Mouse (Mus musculus) hindbrain, embryonic 16.5 days (tissue): ENCODE data around the gene Rdh7. TPM values are rescaled to one million over a fixed set of nuclear protein-coding genes. Genes with fewer than 3 reads are reported as not detected.
A peak's percentile ranks its signal among the peaks of the same experiment; 100 is the strongest.
"Not testable (repeated sequence)": the region's sequence is repeated elsewhere in the genome, so short reads cannot be mapped to it uniquely, and the experiment has no call there.

Experiments used
- ATAC-seq: fragments of 200-750 bp; cut with Nextera tagmentation; 2 replicates; pipeline ENCODE4 v1.8.0; 2017; ENCODE audit warnings: moderate TSS enrichment, moderate library complexity
- H3K27ac ChIP-seq: fragments of 300-500 bp; sonication (generic); 2 replicates; pipeline ENCODE4 v1.5.1; 2014; ENCODE audit warnings: low read depth, mild to moderate bottlenecking, control low read depth, low read length, moderate library complexity
- H3K27me3 ChIP-seq: fragments of 300-500 bp; sonication (generic); replicated peaks from 2 replicates; pipeline ENCODE4 v1.6.1; 2014; ENCODE audit warnings: low read length; ENCODE audit not compliant: control insufficient read depth, insufficient read depth
- H3K36me3 ChIP-seq: fragments of 300-500 bp; sonication (generic); 2 replicates; pipeline ENCODE4 v1.6.1; 2014; ENCODE audit warnings: mild to moderate bottlenecking, low read length, moderate library complexity, mixed read lengths; ENCODE audit not compliant: control insufficient read depth, insufficient read depth
- H3K4me1 ChIP-seq: fragments of 300-500 bp; sonication (generic); 2 replicates; pipeline ENCODE4 v1.6.1; 2014; ENCODE audit warnings: low read depth, low read length; ENCODE audit not compliant: control insufficient read depth, insufficient read depth
- H3K4me2 ChIP-seq: fragments of 300-500 bp; sonication (generic); 2 replicates; pipeline ENCODE4 v1.6.1; 2014; ENCODE audit warnings: mild to moderate bottlenecking, low read length, control low read depth, moderate library complexity
- H3K4me3 ChIP-seq: fragments of 300-500 bp; sonication (generic); 2 replicates; pipeline ENCODE4 v1.5.1; 2014; ENCODE audit warnings: mild to moderate bottlenecking, low read length, control low read depth, moderate library complexity
- H3K9ac ChIP-seq: fragments of 300-500 bp; sonication (generic); 2 replicates; pipeline ENCODE4 v1.6.1; 2014; ENCODE audit warnings: low read depth, mild to moderate bottlenecking, control low read depth, low read length, moderate library complexity
- H3K9me3 ChIP-seq: fragments of 300-500 bp; sonication (generic); 2 replicates; pipeline ENCODE4 v1.6.1; 2014; ENCODE audit warnings: mild to moderate bottlenecking, low read length, moderate library complexity; ENCODE audit not compliant: control insufficient read depth
- WGBS: fragments of 180-500 bp; shearing (Covaris S2); extraction: QIAGEN DNeasy Blood & Tissue Kit; methylation state at CpG from one replicate; pipeline ENCODE4 v1.1.7; 2014; 5-methylcytosine and 5-hydroxymethylcytosine counted together
- polyA plus RNA-seq: library from polyadenylated mRNA; unstranded; fragments of >200 nt; fragmentation: Nextera tagmentation; extraction: Ambion mirVana; gene quantifications from 2 replicates; pipeline ENCODE4 v1.2.1, GENCODE M21; 2015

Rdh7 gene
- polyA plus RNA-seq, 1 experiment from 2014 or later, result not detected

DNA sequence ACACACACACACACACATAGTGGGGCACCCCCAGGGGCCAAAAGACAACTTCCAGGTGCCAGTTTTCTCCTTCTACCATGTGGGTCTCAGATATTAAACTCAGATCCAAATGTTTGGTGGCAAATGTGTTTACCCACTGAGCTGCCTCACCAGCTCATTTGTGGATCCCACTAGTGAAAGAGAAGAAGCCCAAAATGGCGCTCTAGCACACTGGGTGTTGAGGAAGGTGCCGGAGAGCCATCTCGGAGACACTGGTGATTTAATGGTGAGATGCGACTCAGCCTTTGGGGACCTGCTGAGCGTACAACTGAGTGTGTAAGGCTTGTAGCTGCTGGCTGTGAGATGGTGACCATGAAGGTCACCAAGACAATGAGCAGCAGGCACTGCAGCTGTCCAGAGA, 29.0 kb upstream of the Rdh7 start:
- H3K4me1 ChIP-seq, result no peaks in the 10 kb centered on the region
- H3K4me2 ChIP-seq, result no peak overlapping the region
- ATAC-seq, result no peak
- no peak overlapping the region for H3K9ac ChIP-seq
- no peaks in the 10 kb centered on the region for H3K27me3 ChIP-seq
- no peak overlapping the region for H3K4me3 ChIP-seq
- WGBS, result 91% methylated on average over 5 of the region's 5 CpGs
- no peaks in the 10 kb centered on the region for H3K36me3 ChIP-seq
- H3K27ac ChIP-seq, result no peak overlapping the region
- H3K9me3 ChIP-seq, result no peaks in the 10 kb centered on the region

DNA sequence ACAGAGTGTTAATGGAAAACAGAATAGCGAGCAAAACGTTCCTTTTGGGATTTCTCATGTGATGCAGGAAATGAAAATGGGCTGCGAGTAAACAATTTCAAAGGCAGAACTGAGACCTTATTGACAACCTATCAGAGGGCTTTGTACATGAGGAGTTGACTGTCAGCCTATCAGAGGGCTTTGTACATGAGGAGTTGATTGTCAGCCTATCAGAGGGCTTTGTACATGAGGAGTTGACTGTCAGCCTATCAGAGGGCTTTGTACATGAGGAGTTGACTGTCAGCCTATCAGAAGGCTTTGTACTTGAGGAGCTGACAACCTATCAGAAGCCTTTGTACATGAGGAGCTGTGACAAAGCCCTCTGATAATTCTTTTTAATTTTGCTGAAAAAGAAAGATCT, 28.6 kb upstream of the Rdh7 start:
- not testable (repeated sequence) for H3K27me3 ChIP-seq, H3K4me3 ChIP-seq, H3K9ac ChIP-seq, ATAC-seq, H3K27ac ChIP-seq, H3K36me3 ChIP-seq, H3K4me2 ChIP-seq, H3K4me1 ChIP-seq, H3K9me3 ChIP-seq
- WGBS, result 81% methylated on average over 3 of the region's 3 CpGs

DNA sequence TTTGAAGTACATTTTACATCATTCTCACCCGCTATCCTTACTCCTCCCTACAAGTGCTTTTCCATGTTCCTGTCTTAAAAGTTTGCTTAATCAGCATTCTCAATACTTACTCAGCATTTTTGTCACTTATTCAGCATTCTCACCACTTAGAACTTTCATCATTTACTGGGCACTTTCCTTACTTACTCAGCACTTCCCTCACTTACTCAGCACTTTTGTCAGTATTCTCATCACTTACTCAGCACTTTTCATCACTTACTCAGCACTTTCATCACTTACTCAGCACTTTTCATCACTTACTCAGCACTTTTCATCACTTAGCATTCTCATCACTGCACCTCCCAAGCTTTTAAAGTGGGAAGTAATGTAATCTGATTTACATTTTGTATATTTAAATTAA, 27.0 kb upstream of the Rdh7 start:
- 87% methylated on average over 1 of the region's 1 CpGs for WGBS
- Histone ChIP-seq H3K27ac (no peak overlapping the region), H3K27me3 (no peaks in the 10 kb centered on the region), H3K9me3 (no peaks in the 10 kb centered on the region), H3K4me3 (no peak overlapping the region), H3K4me1 (no peaks in the 10 kb centered on the region), H3K36me3 (no peaks in the 10 kb centered on the region), H3K9ac (no peak overlapping the region), H3K4me2 (no peak overlapping the region)
- no peak for ATAC-seq

DNA sequence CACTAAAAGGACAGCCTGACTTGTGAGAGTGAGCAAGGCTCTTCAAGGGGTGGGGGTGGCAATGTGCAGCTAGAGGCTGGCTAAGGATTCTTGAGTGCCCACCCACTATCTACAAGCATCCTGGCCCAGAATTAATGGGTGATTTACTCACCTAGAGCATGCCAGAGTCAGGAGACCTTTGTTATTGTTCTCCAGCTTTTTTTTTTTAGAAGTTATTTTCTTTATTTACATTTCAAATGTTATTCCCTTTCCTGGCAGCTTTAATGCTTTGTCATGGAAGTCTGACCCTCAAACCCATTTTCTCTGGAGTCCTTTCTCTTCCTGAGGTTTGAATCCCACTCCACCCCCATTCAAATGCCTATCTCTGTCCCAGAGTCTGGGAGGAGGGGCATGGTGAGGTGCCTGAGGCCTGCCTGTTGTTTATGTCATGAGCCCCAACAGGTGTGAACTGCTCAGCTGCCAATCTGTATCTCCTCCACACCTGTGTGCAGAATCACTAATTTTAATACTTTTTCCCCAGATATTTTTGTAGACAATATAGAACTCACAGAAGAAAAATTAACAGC, 18.9 kb upstream of the Rdh7 start:
- ATAC-seq, result no peak
- Histone ChIP-seq H3K4me1 (no peaks in the 10 kb centered on the region; the same call in 1 of the 2 replicates), H3K27me3 (no peaks in the 10 kb centered on the region), H3K9ac (no peak overlapping the region), H3K9me3 (no peaks in the 10 kb centered on the region), H3K4me3 (no peak overlapping the region), H3K36me3 (no peaks in the 10 kb centered on the region), H3K4me2 (no peak overlapping the region), H3K27ac (no peak overlapping the region)

DNA sequence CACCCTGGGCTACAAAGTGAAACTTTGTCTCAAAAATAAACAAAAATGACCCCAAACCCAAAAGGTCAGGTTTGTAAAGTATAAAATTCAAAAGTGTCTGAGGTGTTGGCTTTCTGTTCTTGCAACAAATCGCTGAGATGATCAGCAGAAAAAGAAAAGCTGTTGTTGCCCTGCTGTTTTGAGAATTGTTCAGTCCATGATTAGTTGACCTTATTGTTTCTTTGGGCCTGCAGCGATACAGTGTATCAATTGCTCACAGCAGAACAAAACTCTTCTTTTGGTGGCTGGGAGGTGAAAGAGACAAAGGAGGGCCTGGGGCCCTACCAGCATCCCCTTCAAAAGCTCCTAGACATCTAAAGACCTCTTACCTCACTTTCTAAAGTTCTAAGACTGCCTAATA, 17.5 kb upstream of the Rdh7 start:
- Histone ChIP-seq H3K9ac (no peak overlapping the region), H3K4me2 (no peak overlapping the region), H3K27ac (no peak overlapping the region), H3K36me3 (no peaks in the 10 kb centered on the region), H3K27me3 (no peaks in the 10 kb centered on the region), H3K9me3 (no peaks in the 10 kb centered on the region), H3K4me3 (no peak overlapping the region), H3K4me1 (no peaks in the 10 kb centered on the region; the same call in 1 of the 2 replicates)
- WGBS, result 51% methylated on average over 2 of the region's 2 CpGs
- ATAC-seq, result no peak

DNA sequence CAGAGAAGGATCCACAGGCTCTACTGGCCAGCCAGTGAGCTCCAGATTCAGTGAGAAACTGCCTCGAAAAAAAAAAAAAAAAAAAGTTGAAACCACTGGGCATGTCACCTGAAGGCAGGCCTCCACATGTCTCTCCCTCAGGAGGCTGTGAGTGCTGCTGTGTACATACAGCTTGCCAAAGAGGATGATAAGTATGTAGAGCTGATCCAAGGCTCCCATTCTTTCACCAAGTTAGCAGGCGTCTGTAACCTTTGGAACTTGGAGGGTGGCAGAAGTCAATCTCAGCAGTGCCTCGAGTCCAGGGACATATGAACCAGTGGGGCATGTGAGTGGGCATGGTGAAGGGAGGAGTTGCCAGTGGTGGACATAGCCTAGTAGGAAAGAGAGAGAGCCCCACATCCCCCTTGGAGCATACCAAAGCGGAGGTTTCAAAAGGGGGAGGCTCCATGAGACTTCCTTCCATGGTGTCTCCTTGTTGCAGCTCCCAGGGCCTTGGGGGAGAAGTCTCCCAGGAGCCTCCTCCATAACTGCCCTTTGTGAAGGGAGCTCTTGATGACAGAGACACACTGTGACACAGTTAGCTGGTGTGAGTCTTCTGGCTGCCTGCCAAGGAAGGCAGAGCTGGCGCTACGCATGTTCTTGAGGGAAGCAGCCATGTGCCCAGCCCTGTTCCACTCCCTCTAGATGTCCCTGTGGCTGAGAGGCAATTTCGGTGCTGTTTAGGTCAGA, 16.3 kb upstream of the Rdh7 start:
- Histone ChIP-seq H3K4me2 (no peak overlapping the region), H3K9ac (no peak overlapping the region), H3K27me3 (no peaks in the 10 kb centered on the region), H3K4me3 (no peak overlapping the region), H3K9me3 (no peaks in the 10 kb centered on the region), H3K36me3 (no peaks in the 10 kb centered on the region), H3K27ac (no peak overlapping the region), H3K4me1 (no peaks in the 10 kb centered on the region; the same call in 1 of the 2 replicates)
- 0 out of 2 replicates have a peak, but pooled peaks have one; percentile 6 for ATAC-seq
- WGBS, result 64% methylated on average over 7 of the region's 7 CpGs

DNA sequence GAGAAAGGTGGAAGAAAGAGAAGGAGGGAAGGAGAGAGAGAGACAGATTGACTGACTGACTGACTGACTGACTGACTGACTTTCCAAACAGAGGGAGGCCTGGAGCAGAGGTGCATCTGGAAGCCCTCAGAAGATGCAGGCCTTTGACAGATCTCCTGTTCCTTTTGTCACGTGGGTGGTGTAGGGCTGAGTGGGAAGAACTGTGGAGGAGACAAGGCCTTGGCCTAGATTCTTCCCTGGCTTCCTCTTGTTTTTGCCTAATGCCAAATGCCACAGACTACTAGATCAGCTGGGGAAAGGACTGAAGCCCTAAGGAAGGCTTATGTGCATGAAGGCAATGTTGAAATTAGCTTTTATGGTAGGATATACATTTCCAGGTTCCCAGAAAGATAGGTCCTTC, 14.5 kb upstream of the Rdh7 start:
- Histone ChIP-seq H3K27me3 (no peaks in the 10 kb centered on the region), H3K36me3 (no peaks in the 10 kb centered on the region), H3K9ac (no peak overlapping the region), H3K4me1 (no peaks in the 10 kb centered on the region; the same call in 1 of the 2 replicates), H3K27ac (no peak overlapping the region), H3K4me2 (no peak overlapping the region), H3K9me3 (no peaks in the 10 kb centered on the region), H3K4me3 (no peak overlapping the region)
- ATAC-seq, result no peak
- WGBS, result 62% methylated on average over 1 of the region's 1 CpGs

DNA sequence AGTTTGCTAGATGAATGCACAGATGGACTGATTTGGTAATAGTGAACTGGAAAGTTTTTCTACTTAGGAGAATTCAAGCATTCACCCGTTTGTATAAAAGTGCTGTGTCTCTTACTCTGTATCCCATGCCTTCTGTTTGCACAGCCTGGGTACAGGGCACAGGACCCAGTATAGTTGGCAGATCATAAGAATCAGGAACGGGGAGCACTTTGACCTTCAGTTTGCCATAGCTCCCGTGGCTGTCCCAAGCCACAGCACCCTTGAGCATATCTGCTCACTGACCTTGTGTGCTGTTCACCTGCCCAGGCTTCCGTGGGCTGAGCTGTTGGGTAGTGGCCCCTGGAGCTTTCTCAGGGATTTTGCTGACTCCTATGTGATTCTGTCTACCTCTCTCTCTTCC, 13.1 kb upstream of the Rdh7 start:
- H3K4me2 ChIP-seq, result no peak overlapping the region
- no peak for ATAC-seq
- no peaks in the 10 kb centered on the region for H3K27me3 ChIP-seq
- no peak overlapping the region for H3K27ac ChIP-seq
- no peaks in the 10 kb centered on the region; the same call in 1 of the 2 replicates for H3K4me1 ChIP-seq
- H3K4me3 ChIP-seq, result no peak overlapping the region
- H3K36me3 ChIP-seq, result no peaks in the 10 kb centered on the region
- H3K9me3 ChIP-seq, result no peaks in the 10 kb centered on the region
- no peak overlapping the region for H3K9ac ChIP-seq
- 79% methylated on average over 4 of the region's 4 CpGs for WGBS

DNA sequence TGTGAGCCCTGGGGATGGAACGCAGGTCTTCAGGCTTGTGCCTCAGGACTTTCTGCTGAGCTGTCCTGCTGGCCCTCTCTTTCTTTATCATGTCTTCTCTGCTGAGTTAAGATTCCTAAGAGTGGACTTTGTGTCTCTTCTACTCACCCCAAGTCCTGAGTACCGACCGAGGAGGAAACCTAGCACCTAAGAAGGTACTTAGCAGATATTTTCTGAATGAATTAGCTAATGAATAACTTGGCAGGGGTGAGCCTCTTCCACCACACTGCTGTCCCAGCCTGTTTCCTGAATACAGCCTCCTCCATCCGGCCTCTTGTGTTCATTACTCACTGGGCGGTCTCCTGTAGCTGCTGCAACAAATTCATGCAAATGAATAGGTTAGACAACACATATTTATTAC, 11.2 kb upstream of the Rdh7 start:
- no peak overlapping the region for H3K4me3 ChIP-seq
- WGBS, result 77% methylated on average over 5 of the region's 5 CpGs
- no peaks in the 10 kb centered on the region for H3K27me3 ChIP-seq
- no peak for ATAC-seq
- H3K9me3 ChIP-seq, result no peaks in the 10 kb centered on the region
- no peak overlapping the region for H3K27ac ChIP-seq
- H3K4me2 ChIP-seq, result no peak overlapping the region
- H3K9ac ChIP-seq, result no peak overlapping the region
- no peaks in the 10 kb centered on the region; the same call in 1 of the 2 replicates for H3K4me1 ChIP-seq
- H3K36me3 ChIP-seq, result no peaks in the 10 kb centered on the region
